Mouse (Mus musculus): ENCODE results near the gene Itga8. TPM values are rescaled to one million over a fixed set of nuclear protein-coding genes. Genes with fewer than 3 reads are reported as not detected.
A peak's percentile ranks its signal among the peaks of the same experiment; 100 is the strongest.

Itga8 gene
- 10 to 100 TPM in 1 of 2 experiments, 1 to 10 TPM in 1; 9.6 to 10.7 TPM for total RNA-seq (2021)
- long read RNA-seq, experiment 1, partial matches to known transcripts, result 1 of 6 reads
- long read RNA-seq, experiment 1, other reads (novel, unspliced or antisense), result 5 of 6 reads
- long read RNA-seq, experiment 2, full-length matches to known transcripts, result 3 of 4 reads
- long read RNA-seq, experiment 2, partial matches to known transcripts, result 0 of 4 reads
- long read RNA-seq, experiment 2, other reads (novel, unspliced or antisense), result 1 of 4 reads

- DNase-seq (ENCODE audit: extremely low spot score in 1 of 2, low spot score in 2 of 2), result peak; percentile 83 to 94
- peak; percentile 98 for TF ChIP-seq CTCF (IDR thresholded peaks at IDR 0.05)
- intact Hi-C loops (cut with DNase I), result loop anchor here (2.0 kb wide), 4 partner anchors 87 to 299 kb away; no protein-coding TSS in a partner anchor
- Histone ChIP-seq H3K27ac (peak within 1 kb of the TSS; percentile 66), H3K4me3 (peak within 1 kb of the TSS; percentile 53)
These were observed at the start of gene Itga8 for GRCm38 (mm10) chr2:12301431-12302170. Itga8 (minus strand) TSS chr2:12301922.

GRCm38 (mm10) chr2:12348914-12349313 lies 47.2 kb upstream of the Itga8 start:
- DNase-seq (ENCODE audit: extremely low spot score in 1 of 2, low spot score in 2 of 2), result no peak

GRCm38 (mm10) chr2:12331962-12332361 lies 30.2 kb upstream of the Itga8 start:
- H3K27ac ChIP-seq, result no peak overlapping the region
- H3K4me3 ChIP-seq, result no peak overlapping the region
- DNase-seq (ENCODE audit: extremely low spot score in 1 of 2, low spot score in 2 of 2), result no peak
- no peak for TF ChIP-seq CTCF (IDR thresholded peaks at IDR 0.05)
- intact Hi-C loops (cut with DNase I), result no loop called here

More at GRCm38 (mm10) chr2:12348914-12349313, 47.2 kb upstream of the Itga8 start:
- intact Hi-C loops (cut with DNase I), result no loop called here
- Histone ChIP-seq H3K4me3 (no peak overlapping the region), H3K27ac (no peak overlapping the region)
- TF ChIP-seq CTCF (IDR thresholded peaks at IDR 0.05), result no peak

GRCm38 (mm10) chr2:12329620-12330019 lies 27.9 kb upstream of the Itga8 start:
- Histone ChIP-seq H3K27ac (no peak overlapping the region), H3K4me3 (no peak overlapping the region)
- intact Hi-C loops (cut with DNase I), result no loop called here
- DNase-seq (ENCODE audit: extremely low spot score in 1 of 2, low spot score in 2 of 2), result no peak
- no peak for TF ChIP-seq CTCF (IDR thresholded peaks at IDR 0.05)

- no peak for TF ChIP-seq CTCF (IDR thresholded peaks at IDR 0.05)
- no peak overlapping the region for H3K4me3 ChIP-seq
- intact Hi-C loops (cut with DNase I), result no loop called here
- no peak overlapping the region for H3K27ac ChIP-seq
- DNase-seq (ENCODE audit: extremely low spot score in 1 of 2, low spot score in 2 of 2), result no peak
These were observed 27.3 kb upstream of the Itga8 start for GRCm38 (mm10) chr2:12329068-12329407.

GRCm38 (mm10) chr2:12328355-12329067 lies 26.8 kb upstream of the Itga8 start:
- Histone ChIP-seq H3K4me3 (no peak overlapping the region), H3K27ac (no peak overlapping the region)
- intact Hi-C loops (cut with DNase I), result no loop called here
- no peak for TF ChIP-seq CTCF (IDR thresholded peaks at IDR 0.05)
- no peak for DNase-seq (ENCODE audit: extremely low spot score in 1 of 2, low spot score in 2 of 2)

- DNase-seq (ENCODE audit: extremely low spot score in 1 of 2, low spot score in 2 of 2), result no peak
- TF ChIP-seq CTCF (IDR thresholded peaks at IDR 0.05), result no peak
- intact Hi-C loops (cut with DNase I), result no loop called here
- Histone ChIP-seq H3K27ac (no peak overlapping the region), H3K4me3 (no peak overlapping the region)
These were observed 26.1 kb upstream of the Itga8 start for GRCm38 (mm10) chr2:12327691-12328354.

GRCm38 (mm10) chr2:12327216-12327615 lies 25.5 kb upstream of the Itga8 start:
- DNase-seq (ENCODE audit: extremely low spot score in 1 of 2, low spot score in 2 of 2), result no peak
- intact Hi-C loops (cut with DNase I), result no loop called here
- Histone ChIP-seq H3K27ac (no peak overlapping the region), H3K4me3 (no peak overlapping the region)
- no peak for TF ChIP-seq CTCF (IDR thresholded peaks at IDR 0.05)

- no peak for TF ChIP-seq CTCF (IDR thresholded peaks at IDR 0.05)
- intact Hi-C loops (cut with DNase I), result no loop called here
- no peak for DNase-seq (ENCODE audit: extremely low spot score in 1 of 2, low spot score in 2 of 2)
- H3K4me3 ChIP-seq, result no peak overlapping the region
- H3K27ac ChIP-seq, result no peak overlapping the region
These were observed 24.1 kb upstream of the Itga8 start for GRCm38 (mm10) chr2:12325868-12326267.

- peak in 1 of 2 experiments; percentile 15 for DNase-seq (ENCODE audit: extremely low spot score in 1 of 2, low spot score in 2 of 2)
- no peak for TF ChIP-seq CTCF (IDR thresholded peaks at IDR 0.05)
- intact Hi-C loops (cut with DNase I), result no loop called here
- no peak overlapping the region for H3K27ac ChIP-seq
- H3K4me3 ChIP-seq, result no peak overlapping the region
These were observed 23.7 kb upstream of the Itga8 start for GRCm38 (mm10) chr2:12325417-12325816.

- DNase-seq (ENCODE audit: extremely low spot score in 1 of 2, low spot score in 2 of 2), result no peak
- no peak for TF ChIP-seq CTCF (IDR thresholded peaks at IDR 0.05)
- no peak overlapping the region for H3K4me3 ChIP-seq
- H3K27ac ChIP-seq, result no peak overlapping the region
- intact Hi-C loops (cut with DNase I), result no loop called here
These were observed 19.2 kb upstream of the Itga8 start for GRCm38 (mm10) chr2:12320914-12321313.

- no peak for DNase-seq (ENCODE audit: extremely low spot score in 1 of 2, low spot score in 2 of 2)
- intact Hi-C loops (cut with DNase I), result no loop called here
- TF ChIP-seq CTCF (IDR thresholded peaks at IDR 0.05), result no peak
- H3K27ac ChIP-seq, result no peak overlapping the region
- H3K4me3 ChIP-seq, result no peak overlapping the region
These were observed 17.0 kb upstream of the Itga8 start for GRCm38 (mm10) chr2:12318715-12319114.
